Mouse (Mus musculus) natural killer cell, adult 2 months (primary cell): Measurements from ENCODE around the gene Epb41l4b.

Experiments used
- DNase-seq, 2 experiments: peaks; one replicate each; pipeline ENCODE4 v3.0.0; 2022; ENCODE audit warnings: low spot score in 2 of 2

Gene Epb41l4b

GRCm38 (mm10) chr4:57010919-57011318 lies 132.3 kb downstream of the Epb41l4b start:
- DNase-seq = no peak

GRCm38 (mm10) chr4:57010425-57010824 lies 132.8 kb downstream of the Epb41l4b start:
- no peak for DNase-seq

GRCm38 (mm10) chr4:57007717-57008116 lies 135.5 kb downstream of the Epb41l4b start:
- no peak for DNase-seq

DNA sequence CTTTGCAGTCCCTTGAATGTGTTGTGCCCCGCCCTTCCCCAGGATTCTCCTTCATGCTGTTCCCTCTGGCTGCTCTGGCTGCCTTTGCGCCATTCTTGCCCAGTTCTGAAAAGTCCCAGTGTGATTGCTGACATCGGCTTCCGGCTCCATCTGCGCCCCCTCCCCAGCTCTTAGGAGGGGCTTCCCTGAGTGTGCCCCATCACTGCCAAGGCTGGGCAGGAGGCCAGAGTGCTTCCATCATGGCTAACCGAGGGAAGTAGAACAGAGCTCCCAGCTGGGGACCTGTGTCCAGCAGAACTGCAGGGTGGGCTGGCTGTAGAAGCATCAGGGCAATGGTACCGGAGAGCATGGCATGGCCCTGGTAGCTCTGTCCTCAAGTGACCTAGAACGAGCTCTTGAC lies 138.2 kb downstream of the Epb41l4b start:
- DNase-seq = no peak

DNA sequence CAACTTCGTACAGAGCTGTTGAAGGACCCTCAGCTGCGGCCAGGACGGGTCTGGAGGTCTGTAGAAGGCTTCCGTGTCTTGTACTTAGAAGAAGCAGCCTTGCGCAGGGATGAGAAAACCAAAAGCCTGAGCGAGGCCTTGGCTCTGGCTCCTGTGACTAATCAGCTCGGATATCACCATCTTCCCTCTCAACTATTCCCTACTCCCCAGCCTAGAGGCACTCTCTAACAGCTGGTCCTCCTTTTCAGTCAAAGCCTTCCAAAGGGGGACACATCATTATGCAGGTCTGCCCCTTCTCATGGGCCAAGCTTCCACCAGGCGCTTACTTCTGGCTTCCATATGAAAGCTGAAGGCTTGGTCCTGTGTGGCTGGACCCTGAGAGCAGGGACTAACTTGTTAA lies 139.4 kb downstream of the Epb41l4b start:
- no peak for DNase-seq

DNA sequence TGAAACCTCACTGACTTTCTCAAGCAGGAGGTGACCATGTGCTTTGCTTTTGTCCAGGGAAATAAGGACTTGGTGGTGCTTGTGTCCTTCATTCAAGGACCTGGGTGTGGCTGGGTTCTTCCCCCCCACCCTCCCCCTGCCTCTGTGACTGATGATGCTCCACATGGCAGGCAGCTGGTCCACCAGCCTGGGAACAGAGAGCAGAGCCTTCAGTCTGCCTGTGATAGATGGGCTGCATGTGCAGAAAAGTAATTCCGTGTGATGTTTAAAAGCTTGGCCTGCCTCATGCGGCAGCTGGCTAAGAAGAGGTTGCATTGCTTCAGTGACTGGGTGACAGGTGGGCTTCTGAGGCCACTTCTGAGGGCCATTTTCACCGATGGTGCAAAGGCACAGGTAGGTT lies 140.5 kb downstream of the Epb41l4b start:
- no peak for DNase-seq

DNA sequence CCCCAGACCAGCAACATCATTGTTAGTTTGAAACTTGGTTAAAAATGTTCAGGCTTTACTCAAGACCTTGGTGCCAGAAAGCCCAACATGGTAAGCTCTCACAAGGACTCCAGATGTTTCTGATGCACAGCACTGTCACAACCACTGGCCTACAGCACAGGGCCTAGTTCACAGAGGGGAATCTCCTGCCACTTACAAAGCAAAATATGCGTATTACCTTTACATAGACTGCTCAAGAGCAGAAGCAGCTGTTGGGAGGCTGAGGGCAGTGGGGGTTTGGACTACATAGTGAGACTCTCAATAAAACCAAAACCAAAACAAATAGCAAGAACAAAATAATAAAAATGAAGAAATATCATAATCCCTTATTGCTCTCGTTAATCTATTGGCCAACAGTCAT lies 141.8 kb downstream of the Epb41l4b start:
- DNase-seq = no peak

DNA sequence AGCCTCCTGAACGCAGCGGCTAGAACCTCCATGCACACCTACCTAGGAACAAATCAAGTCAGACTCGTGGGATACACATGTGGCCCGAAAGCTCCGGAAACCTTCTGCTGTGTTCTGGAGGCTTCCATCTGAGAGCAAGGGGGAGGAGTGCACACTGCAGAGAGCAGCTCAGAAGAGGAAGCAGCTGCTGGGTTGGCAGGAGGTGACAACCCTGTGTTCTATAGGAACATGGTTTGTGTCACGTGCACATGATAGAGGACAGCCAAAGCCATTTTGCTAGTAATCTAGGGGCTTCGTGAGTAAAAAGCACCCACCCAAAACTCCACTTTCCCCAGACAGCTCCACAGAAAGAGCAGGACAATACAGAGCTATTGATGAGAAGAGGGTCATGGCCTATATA lies 149.9 kb downstream of the Epb41l4b start:
- no peak for DNase-seq

- DNase-seq = no peak
Observed at GRCm38 (mm10) chr4:56991951-56992350, 151.3 kb downstream of the Epb41l4b start.

GRCm38 (mm10) chr4:56990215-56990584 lies 153.0 kb downstream of the Epb41l4b start, which contains the start of gene Frrs1l:
Gene Frrs1l, minus strand, starts transcription at chr4:56990391.
- DNase-seq = no peak

DNA sequence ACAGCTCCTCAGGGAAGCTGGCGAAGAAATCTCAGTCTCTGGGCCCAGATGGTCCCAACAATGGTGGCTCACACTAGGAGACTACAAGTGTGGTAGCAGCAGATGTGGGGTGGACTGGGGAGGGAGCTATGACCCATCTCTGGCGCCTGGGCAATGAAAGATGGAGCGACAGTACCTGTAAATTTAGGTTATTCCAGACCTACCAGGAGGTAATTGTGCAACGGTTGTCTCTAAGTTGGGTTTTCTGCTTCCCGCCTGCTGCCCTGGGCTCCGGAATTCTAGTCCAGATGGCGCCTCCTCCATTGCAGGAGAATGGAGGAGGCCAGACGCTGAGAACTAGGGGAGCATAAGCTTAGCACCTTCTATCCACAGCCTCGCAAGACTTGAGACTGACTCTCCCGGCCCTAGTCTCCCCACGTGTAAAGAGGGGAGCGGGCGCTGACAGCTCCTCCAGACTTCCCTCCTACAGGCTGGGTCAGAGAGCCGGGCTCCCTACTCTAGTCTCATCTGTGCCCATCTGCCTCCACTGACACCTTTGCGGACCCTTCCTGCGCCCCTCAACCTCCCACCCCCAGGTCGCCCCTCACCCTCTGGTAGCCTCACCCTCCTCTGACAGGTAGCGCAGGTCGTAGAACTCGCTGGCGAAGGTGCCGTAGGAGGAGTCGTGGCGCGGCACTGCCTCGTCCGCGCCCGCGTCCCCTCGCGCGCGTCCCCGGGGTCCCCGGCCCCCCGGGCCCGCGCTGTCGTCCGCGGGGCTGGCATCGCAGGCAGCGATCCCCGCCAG lies 153.6 kb downstream of the Epb41l4b start:
- DNase-seq = no peak

- no peak for DNase-seq
Observed at GRCm38 (mm10) chr4:56965586-56966179, 177.6 kb downstream of the Epb41l4b start.

DNA sequence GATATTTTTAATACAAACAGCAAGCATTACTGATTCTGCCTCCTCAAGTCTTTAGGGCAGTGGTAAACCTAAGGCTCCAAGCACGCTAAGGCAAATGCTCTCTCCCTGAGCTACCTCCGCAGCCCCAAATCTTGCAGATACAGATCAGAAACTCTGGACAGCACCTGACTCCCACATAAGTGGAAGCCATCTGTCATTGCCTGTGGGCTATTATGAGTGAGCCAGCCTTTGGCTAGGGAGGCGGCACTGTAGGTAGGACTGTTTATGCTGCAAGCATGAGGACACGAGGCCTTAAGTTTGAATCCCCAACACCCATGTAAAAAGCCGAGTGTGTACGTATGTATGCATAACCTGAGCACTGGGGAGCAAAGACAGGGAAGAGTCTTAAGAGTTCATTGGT lies 179.6 kb downstream of the Epb41l4b start:
- DNase-seq = no peak

DNA sequence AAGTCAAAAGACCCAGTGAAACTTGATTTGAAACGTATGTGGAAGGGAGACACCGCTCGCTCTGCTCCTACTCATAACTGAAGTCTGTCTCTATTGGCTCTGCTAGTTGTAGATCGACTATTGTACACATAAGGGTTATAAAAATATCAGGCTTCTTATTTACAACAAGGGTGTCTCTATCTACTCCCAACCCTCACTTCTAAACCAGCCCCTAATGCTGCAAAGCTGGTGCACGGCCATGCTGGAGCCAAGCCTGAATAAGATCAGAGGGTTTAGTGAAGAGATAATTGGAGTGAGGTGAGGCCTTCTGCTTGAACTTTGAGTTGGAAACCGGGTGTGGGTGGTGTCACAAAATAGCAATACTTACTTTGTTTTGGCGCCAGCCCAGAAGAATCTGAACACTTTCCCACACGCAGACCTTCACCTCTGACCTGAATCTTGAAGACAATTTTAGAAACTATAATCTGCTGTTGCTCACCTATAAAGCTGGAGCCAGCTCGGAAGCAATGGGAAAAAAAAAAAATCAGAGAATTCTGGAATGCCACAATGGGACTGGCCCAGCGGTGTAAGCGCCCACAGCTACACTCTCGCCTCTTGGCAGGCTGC lies 181.8 kb downstream of the Epb41l4b start:
- DNase-seq = no peak

- DNase-seq = no peak
Observed at GRCm38 (mm10) chr4:56957518-56957917, 185.7 kb downstream of the Epb41l4b start.

- no peak for DNase-seq
Observed at GRCm38 (mm10) chr4:56953235-56953634, 190.0 kb downstream of the Epb41l4b start.

DNA sequence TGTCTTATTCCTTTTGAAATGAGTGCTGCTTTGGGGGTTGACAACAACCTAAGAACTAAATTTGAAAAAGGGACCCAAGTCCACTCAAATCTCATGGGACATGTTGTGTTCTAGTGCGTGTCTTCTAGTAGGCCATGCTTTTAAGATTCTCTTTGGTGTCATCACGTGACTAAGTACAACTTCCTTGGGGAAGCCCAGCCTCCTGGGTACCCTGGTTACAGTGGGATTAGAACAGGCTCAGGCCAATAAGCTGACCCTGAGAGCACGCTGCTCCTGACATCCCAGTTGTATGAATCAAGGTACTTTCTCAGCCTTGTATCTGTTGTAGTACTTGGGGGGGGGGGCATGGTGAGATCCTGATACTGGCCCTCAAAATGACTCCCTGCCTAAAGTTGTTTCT lies 191.5 kb downstream of the Epb41l4b start:
- DNase-seq = no peak

DNA sequence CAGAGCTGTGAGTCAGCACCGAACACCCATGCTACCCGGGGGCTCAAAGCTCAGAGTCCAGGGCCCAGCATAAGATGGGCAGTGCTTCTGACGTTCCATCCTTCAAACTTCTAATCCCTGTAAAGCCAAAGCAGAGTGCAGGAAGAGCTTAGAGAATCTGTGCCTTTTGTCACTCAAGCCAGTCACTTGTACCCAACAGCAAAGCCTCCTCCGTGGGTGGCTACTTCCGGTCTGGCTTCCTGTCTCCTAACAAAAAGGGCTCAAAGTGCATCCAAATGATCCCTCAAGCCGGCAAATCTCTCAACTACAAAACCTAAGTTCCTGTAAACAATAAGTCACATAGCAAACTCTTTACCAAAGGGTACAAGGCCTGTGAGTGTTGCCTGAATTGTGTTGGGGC lies 193.7 kb downstream of the Epb41l4b start:
- DNase-seq = no peak

- DNase-seq = peak; percentile 86 to 90
Observed at GRCm38 (mm10) chr4:56946641-56947640, 196.3 kb downstream of the Epb41l4b start, which contains the start of gene Tmem245. Gene Tmem245, minus strand, starts transcription at chr4:56947437.

- no peak for DNase-seq
Observed at GRCm38 (mm10) chr4:56946180-56946579, 197.1 kb downstream of the Epb41l4b start.

DNA sequence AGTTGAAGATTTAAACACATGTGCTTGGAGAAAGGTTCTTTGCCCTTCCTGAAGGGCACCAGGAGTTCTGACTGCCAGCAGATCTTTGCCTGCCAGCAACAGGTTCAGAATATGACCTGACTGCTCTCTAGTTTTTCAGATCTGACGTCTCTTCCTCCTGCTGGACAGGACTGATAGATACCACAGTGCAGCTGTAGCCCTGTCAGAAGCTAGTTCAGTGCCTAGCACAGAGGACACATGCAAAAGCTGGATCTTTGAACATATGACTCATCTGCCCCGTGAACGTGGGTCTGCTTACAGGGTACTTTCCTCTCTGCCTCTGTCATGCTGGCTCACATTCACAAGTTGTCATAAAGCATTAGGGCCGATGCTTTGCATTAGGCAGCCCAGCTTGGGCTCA lies 199.0 kb downstream of the Epb41l4b start:
- no peak for DNase-seq

GRCm38 (mm10) chr4:56943258-56943657 lies 200.0 kb downstream of the Epb41l4b start:
- no peak for DNase-seq
